Mouse (Mus musculus) forebrain, postnatal 0 days (tissue): ENCODE results near the gene Akr1d1. TPM values are rescaled to one million over a fixed set of nuclear protein-coding genes. Genes with fewer than 3 reads are reported as not detected.

Experiments used
- ATAC-seq: fragments of 200-750 bp; cut with Nextera tagmentation; 2 replicates; pipeline ENCODE4 v1.8.0; 2017; ENCODE audit warnings: mild to moderate bottlenecking, moderate library complexity
- DNase-seq: peaks from one replicate; pipeline ENCODE4 v3.0.0-alpha.2; 2015
- H3K27ac ChIP-seq: fragments of 300-500 bp; sonication (generic); 2 replicates; pipeline ENCODE4 v1.5.1; 2014; ENCODE audit warnings: low read depth, mild to moderate bottlenecking, antibody characterized with exemption, low read length, moderate library complexity, mixed read lengths
- H3K27me3 ChIP-seq: fragments of 300-500 bp; sonication (generic); 2 replicates; pipeline ENCODE4 v1.6.1; 2014; ENCODE audit warnings: mild to moderate bottlenecking, low read length, mixed read lengths; ENCODE audit not compliant: insufficient read depth
- H3K36me3 ChIP-seq: fragments of 300-500 bp; sonication (generic); 2 replicates; pipeline ENCODE4 v1.6.1; 2014; ENCODE audit warnings: mild to moderate bottlenecking, moderate library complexity; ENCODE audit not compliant: insufficient read depth
- H3K4me1 ChIP-seq: fragments of 300-500 bp; sonication (generic); 2 replicates; pipeline ENCODE4 v1.6.1; 2014; ENCODE audit warnings: antibody characterized with exemption; ENCODE audit not compliant: insufficient read depth
- H3K4me2 ChIP-seq: fragments of 300-500 bp; sonication (generic); 2 replicates; pipeline ENCODE4 v1.6.1; 2014; ENCODE audit warnings: low read depth, mild to moderate bottlenecking, moderate library complexity
- H3K4me3 ChIP-seq: fragments of 300-500 bp; sonication (generic); 2 replicates; pipeline ENCODE4 v1.5.1; 2014; ENCODE audit warnings: low read depth, low read length, mixed read lengths
- H3K9ac ChIP-seq: fragments of 300-500 bp; sonication (generic); 2 replicates; pipeline ENCODE4 v1.6.1; 2014; ENCODE audit warnings: mild to moderate bottlenecking
- H3K9me3 ChIP-seq: fragments of 300-500 bp; sonication (generic); 2 replicates; pipeline ENCODE4 v1.6.1; 2016; ENCODE audit warnings: low read length
- CTCF ChIP-seq: sonication (generic); IDR thresholded peaks from 2 replicates; pipeline ENCODE4 v1.5.1; 2016; ENCODE audit warnings: antibody characterized with exemption, control low read depth, low read depth
- WGBS: fragments of 180-500 bp; shearing (Covaris S2); extraction: QIAGEN DNeasy Blood & Tissue Kit; methylation state at CpG from one replicate; pipeline ENCODE4 v1.1.7; 2014; 5-methylcytosine and 5-hydroxymethylcytosine counted together
- polyA plus RNA-seq: library from polyadenylated mRNA; unstranded; fragments of >200 nt; fragmentation: Nextera tagmentation; extraction: Ambion mirVana; gene quantifications from 2 replicates; pipeline ENCODE4 v1.2.1, GENCODE M21; 2015
- total RNA-seq: library from RNA; depleted of rRNA; stranded (reverse); fragments of >200 nt; gene quantifications from 2 replicates; pipeline ENCODE4 v1.2.3, GENCODE M21; 2014

Gene Akr1d1
- total and polyA plus RNA-seq, 2 experiments from 2014 or later, result not detected

DNA sequence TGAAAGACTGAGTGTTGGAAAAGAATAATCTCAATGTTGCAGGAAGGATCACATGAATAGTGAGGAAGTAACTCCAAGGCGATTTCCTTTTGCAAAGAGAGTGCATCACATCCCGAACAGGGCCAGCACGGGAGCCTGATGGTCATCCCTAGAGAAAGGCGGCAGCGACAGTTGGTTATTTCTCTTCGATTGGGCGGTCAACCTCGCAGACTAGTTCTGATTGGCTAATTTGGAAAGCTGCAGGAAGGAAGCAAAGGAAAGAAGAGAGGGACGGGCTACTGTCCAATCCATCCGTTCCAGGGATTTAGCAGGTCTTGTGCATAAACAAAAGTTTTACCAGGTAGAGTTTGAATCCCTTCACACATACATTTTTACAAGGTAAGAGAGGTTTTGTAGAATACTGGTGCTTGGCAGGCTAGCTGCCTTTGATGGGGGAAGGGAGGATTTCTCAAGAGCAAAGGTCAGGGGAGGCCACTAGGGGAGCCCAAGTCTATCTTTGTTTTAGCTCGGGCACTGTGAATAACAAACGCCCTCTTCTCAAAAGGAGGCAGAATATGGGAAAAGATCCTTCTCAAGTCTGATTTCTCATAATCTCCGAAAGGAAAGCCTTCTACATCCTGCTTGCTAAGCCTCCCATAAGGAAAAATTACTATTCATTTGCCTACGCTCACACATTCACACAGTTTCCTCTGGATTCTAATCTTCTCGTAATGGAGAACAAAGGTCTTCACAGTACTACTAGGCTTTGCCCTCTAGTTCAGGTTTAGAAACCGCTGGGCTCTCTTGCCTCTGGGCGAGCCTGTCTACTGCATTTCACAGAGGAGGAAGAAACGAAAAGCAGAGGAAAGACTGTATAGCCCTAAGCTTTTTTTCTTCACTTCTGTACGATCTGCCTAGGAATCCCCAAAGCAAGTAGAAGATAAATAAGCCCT lies 62.4 kb downstream of the Akr1d1 start:
- Histone ChIP-seq H3K9ac (no peak overlapping the region), H3K4me3 (no peak overlapping the region), H3K36me3 (no peaks in the 10 kb centered on the region), H3K27me3 (no peaks in the 10 kb centered on the region), H3K4me1 (peaks cover 13% of the 10 kb centered on the region), H3K4me2 (peak overlapping the region; percentile 21), H3K27ac (peak overlapping the region; percentile 60), H3K9me3 (no peaks in the 10 kb centered on the region)
- WGBS, result 23% methylated on average over 19 of the region's 19 CpGs
- DNase-seq (peak; percentile 77), ATAC-seq (peak; percentile 79)
- TF ChIP-seq CTCF, result peak; percentile 66

DNA sequence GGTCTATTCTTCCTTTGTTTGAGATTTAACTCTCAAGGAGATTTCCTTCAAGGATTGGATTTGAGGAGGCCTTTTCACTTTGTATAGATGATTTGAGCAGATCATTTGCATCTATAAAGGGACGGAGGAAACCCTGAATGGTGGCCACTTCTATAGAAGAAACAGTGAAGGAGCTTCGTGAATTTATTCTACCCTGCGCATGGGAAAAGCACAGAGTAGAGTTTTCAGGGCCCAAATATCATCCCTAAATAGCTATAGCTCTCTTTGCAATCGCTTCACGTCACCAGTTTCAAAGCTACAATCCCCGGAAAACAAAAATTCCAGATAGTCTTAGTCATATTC lies 63.0 kb downstream of the Akr1d1 start:
- H3K4me1 ChIP-seq, result peaks cover 13% of the 10 kb centered on the region
- H3K9ac ChIP-seq, result no peak overlapping the region
- no peaks in the 10 kb centered on the region for H3K27me3 ChIP-seq
- 0 out of 2 replicates have a peak, but pooled peaks have one; percentile 1 for ATAC-seq
- H3K27ac ChIP-seq, result peak overlapping the region; percentile 60
- H3K36me3 ChIP-seq, result no peaks in the 10 kb centered on the region
- 13% methylated on average over 6 of the region's 6 CpGs for WGBS
- no peak overlapping the region for H3K4me2 ChIP-seq
- no peaks in the 10 kb centered on the region for H3K9me3 ChIP-seq
- H3K4me3 ChIP-seq, result no peak overlapping the region
- no peak for TF ChIP-seq CTCF
- peak; percentile 49 for DNase-seq

GRCm38 (mm10) chr6:37593551-37594089 lies 63.6 kb downstream of the Akr1d1 start:
- Histone ChIP-seq H3K27ac (no peak overlapping the region), H3K9ac (no peak overlapping the region), H3K27me3 (no peaks in the 10 kb centered on the region), H3K4me3 (no peak overlapping the region), H3K4me1 (peaks cover 13% of the 10 kb centered on the region), H3K9me3 (no peaks in the 10 kb centered on the region), H3K36me3 (no peaks in the 10 kb centered on the region), H3K4me2 (no peak overlapping the region)
- ATAC-seq (no peak), DNase-seq (no peak)
- no peak for TF ChIP-seq CTCF
- WGBS, result 14% methylated on average over 5 of the region's 5 CpGs

- Histone ChIP-seq H3K27ac (no peak overlapping the region), H3K36me3 (no peaks in the 10 kb centered on the region), H3K4me1 (peaks cover 7% of the 10 kb centered on the region), H3K4me2 (no peak overlapping the region), H3K9me3 (no peaks in the 10 kb centered on the region), H3K9ac (no peak overlapping the region), H3K27me3 (no peaks in the 10 kb centered on the region), H3K4me3 (no peak overlapping the region)
- no peak for TF ChIP-seq CTCF
- ATAC-seq (no peak), DNase-seq (no peak)
- WGBS, result 90% methylated on average over 2 of the region's 2 CpGs
Measured at GRCm38 (mm10) chr6:37597088-37597487, 67.1 kb downstream of the Akr1d1 start.

DNA sequence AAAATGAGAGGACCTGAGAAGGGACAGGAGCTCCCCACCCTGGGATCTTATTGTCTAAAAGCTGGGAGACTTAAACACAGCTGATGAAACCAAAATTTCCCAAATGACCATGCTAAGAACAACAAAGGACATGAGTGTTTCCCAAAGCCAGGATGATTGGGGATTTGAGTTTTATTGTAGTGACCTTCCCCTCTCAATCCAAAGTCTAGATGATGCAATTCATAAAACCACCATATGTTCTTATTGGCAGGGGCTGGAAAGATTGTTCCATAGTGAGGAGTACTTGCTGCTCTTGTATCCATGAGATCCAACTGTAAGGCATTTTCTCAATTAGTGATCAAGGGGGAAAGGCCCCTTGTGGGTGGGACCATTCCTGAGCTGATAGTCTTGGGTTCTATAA lies 68.1 kb downstream of the Akr1d1 start:
- DNase-seq (no peak), ATAC-seq (no peak)
- Histone ChIP-seq H3K4me2 (no peak overlapping the region), H3K4me1 (peaks cover under 1% of the 10 kb centered on the region; the same call in 1 of the 2 replicates), H3K27ac (no peak overlapping the region), H3K36me3 (no peaks in the 10 kb centered on the region), H3K9ac (no peak overlapping the region), H3K27me3 (no peaks in the 10 kb centered on the region), H3K4me3 (no peak overlapping the region), H3K9me3 (no peaks in the 10 kb centered on the region)
- no peak for TF ChIP-seq CTCF

- Histone ChIP-seq H3K36me3 (no peaks in the 10 kb centered on the region), H3K27ac (no peak overlapping the region), H3K9ac (no peak overlapping the region), H3K27me3 (no peaks in the 10 kb centered on the region), H3K9me3 (no peaks in the 10 kb centered on the region), H3K4me1 (no peaks in the 10 kb centered on the region), H3K4me2 (no peak overlapping the region), H3K4me3 (no peak overlapping the region)
- ATAC-seq, result no peak
- DNase-seq, result no peak
- WGBS, result 88% methylated on average over 7 of the region's 7 CpGs
- TF ChIP-seq CTCF, result no peak
Measured at GRCm38 (mm10) chr6:37600976-37601498, 71.1 kb downstream of the Akr1d1 start.
